Mouse (Mus musculus) heart, adult 2 months (tissue): ENCODE measurements around the gene Tnfrsf12a. TPM values are rescaled to one million over a fixed set of nuclear protein-coding genes. Genes with fewer than 3 reads are reported as not detected.

Experiments
- DNase-seq, 2 experiments: peaks; one replicate each; pipeline ENCODE4 v3.0.0; 2021
- H3K27ac ChIP-seq: fragments of 200-600 bp; 2 replicates; pipeline ENCODE4 v1.8.1; 2022
- H3K27me3 ChIP-seq: fragments of 200-500 bp; 2 replicates; pipeline ENCODE4 v1.6.1; 2012; ENCODE audit warnings: mild to moderate bottlenecking, low read length, inconsistent platforms, mixed read lengths; ENCODE audit not compliant: control insufficient read depth, insufficient read depth
- H3K36me3 ChIP-seq: fragments of 200-500 bp; 2 replicates; pipeline ENCODE4 v1.6.1; 2012; ENCODE audit warnings: low read length, inconsistent platforms; ENCODE audit not compliant: control insufficient read depth, insufficient read depth
- H3K4me1 ChIP-seq: fragments of 200-500 bp; 2 replicates; pipeline ENCODE4 v1.6.1; 2011; ENCODE audit warnings: low read length; ENCODE audit not compliant: control insufficient read depth, insufficient read depth
- H3K4me3 ChIP-seq: fragments of 200-600 bp; 2 replicates; pipeline ENCODE4 v1.8.1; 2022
- H3K79me2 ChIP-seq: fragments of 200-500 bp; replicated peaks from 2 replicates; pipeline ENCODE4 v1.6.1; 2012; ENCODE audit warnings: mild to moderate bottlenecking, inconsistent platforms, low read length, moderate library complexity, mixed read lengths; ENCODE audit not compliant: control insufficient read depth, insufficient read depth
- H3K9ac ChIP-seq: fragments of 200-500 bp; 2 replicates; pipeline ENCODE4 v1.6.1; 2012; ENCODE audit warnings: low read depth, mild to moderate bottlenecking, control low read depth, inconsistent platforms, low read length, mixed read lengths
- CTCF ChIP-seq: fragments of 200-600 bp; IDR thresholded peaks from 2 replicates; pipeline ENCODE4 v1.8.1; 2022; ENCODE audit warnings: antibody characterized with exemption, mild to moderate bottlenecking, moderate library complexity
- EP300 ChIP-seq: fragments of 200-500 bp; IDR thresholded peaks from 2 replicates; pipeline ENCODE4 v1.6.1; 2011; ENCODE audit warnings: low read depth, low read length, control low read depth; ENCODE audit not compliant: insufficient read depth
- POLR2A ChIP-seq: fragments of 200-500 bp; IDR thresholded peaks from 2 replicates; pipeline ENCODE4 v1.6.1; 2011; ENCODE audit warnings: mild to moderate bottlenecking, low read depth, low read length, control low read depth; ENCODE audit not compliant: insufficient read depth
- WGBS: fragments of 180-500 bp; shearing (Covaris S2); methylation state at CpG from one replicate; pipeline ENCODE4 v1.1.7; 2018; 5-methylcytosine and 5-hydroxymethylcytosine counted together
- intact Hi-C: fragments of 180-260 bp; cut with DNase I; formaldehyde crosslinking; loops from one replicate; pipeline ENCODE4 v1.15.1; 2025
- polyA plus RNA-seq: library from polyadenylated mRNA; depleted of rRNA; stranded (reverse); fragments of >200 nt; gene quantifications from 2 replicates; pipeline ENCODE4 v1.2.3, GENCODE M21; 2012
- total RNA-seq, 2 experiments: library from RNA; stranded (reverse); gene quantifications; 2 replicates each; pipeline ENCODE4 v1.2.3; 2021

Gene Tnfrsf12a
- total and polyA plus RNA-seq, 3 experiments: 37.9 to 82.5 (median 80.1) TPM

DNA sequence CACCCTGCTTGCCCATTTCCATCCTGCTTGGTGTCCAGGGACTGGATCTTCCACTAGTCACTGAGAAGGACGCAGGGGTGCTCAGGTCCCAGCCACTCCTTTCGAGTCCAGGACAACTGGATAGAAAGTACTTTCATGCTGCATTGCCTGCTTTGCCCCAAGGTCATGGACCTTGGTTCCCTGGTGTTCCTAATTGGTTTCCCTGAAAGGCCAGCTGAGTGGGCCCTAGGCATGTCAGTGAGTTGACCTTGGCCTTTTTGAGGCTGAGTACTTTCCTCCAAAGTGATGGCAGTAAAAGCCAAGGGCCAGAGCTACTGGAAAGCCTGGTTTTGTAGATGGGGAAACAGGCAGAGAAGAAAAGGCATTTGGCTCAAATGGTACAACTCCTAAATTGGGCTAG lies 44.6 kb upstream of the Tnfrsf12a start:
- no peak for DNase-seq
- WGBS: 93% methylated on average over 2 of the region's 2 CpGs

DNA sequence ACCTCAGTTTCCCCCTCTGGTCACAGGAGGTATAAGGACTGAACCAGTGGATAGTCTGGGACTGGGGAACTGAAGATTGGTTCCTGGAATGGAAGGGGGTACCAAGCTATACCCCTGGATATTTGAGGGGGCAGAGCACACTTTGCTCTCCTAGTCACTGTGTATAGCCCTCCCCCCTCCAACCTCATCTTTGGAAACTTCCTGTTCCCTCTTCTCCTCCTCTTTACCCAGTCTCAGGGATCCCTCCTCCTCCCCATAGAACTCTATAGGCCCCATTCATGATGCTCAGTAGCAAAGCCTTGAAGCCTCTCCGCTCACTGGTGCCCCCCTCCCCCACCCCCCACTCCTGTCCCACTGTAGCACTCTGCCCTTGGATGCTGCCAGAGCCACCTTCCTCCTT lies 42.2 kb upstream of the Tnfrsf12a start:
- DNase-seq: no peak
- Histone ChIP-seq H3K79me2 (no peaks in the 10 kb centered on the region), H3K27me3 (no peaks in the 10 kb centered on the region), H3K9ac (no peak overlapping the region), H3K36me3 (no peaks in the 10 kb centered on the region), H3K4me3 (no peak overlapping the region), H3K27ac (no peak overlapping the region), H3K4me1 (no peaks in the 10 kb centered on the region)
- no peak for TF ChIP-seq POLR2A
- TF ChIP-seq EP300: no peak
- TF ChIP-seq CTCF: no peak
- intact Hi-C loops: no loop called here
- 29% methylated on average over 1 of the region's 1 CpGs for WGBS

More for the DNA sequence above, 44.6 kb upstream of the Tnfrsf12a start:
- no peaks in the 10 kb centered on the region for H3K27me3 ChIP-seq
- H3K9ac ChIP-seq: no peak overlapping the region
- H3K4me3 ChIP-seq: no peak overlapping the region
- intact Hi-C loops: no loop called here
- H3K4me1 ChIP-seq: peaks cover 3% of the 10 kb centered on the region
- TF ChIP-seq POLR2A (no peak), EP300 (no peak), CTCF (no peak)
- H3K36me3 ChIP-seq: no peaks in the 10 kb centered on the region
- no peaks in the 10 kb centered on the region for H3K79me2 ChIP-seq
- no peak overlapping the region for H3K27ac ChIP-seq

DNA sequence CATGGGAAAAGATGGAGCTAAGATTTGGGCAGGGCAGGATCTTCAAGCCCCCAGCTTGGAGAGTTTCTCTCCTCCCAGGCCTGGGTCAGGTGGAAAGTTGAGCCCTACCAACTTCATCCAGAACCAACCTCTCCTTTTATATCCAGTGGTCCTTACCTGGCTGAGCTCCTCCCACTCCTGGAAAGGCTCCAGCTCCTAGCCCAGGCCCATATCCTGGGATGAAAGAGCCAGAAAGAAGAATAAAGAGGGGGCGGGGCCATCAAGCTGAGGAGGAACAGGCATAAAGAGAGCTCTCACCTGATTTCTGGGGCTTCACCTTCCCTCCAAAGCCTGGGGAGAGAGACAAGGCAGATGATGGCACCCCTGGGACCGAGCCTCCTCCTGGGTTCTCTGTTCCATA lies 39.7 kb upstream of the Tnfrsf12a start:
- WGBS: 56% methylated on average over 2 of the region's 2 CpGs
- intact Hi-C loops: no loop called here
- Histone ChIP-seq H3K79me2 (no peaks in the 10 kb centered on the region), H3K36me3 (no peaks in the 10 kb centered on the region), H3K27me3 (no peaks in the 10 kb centered on the region), H3K27ac (no peak overlapping the region), H3K9ac (no peak overlapping the region), H3K4me3 (no peak overlapping the region), H3K4me1 (no peaks in the 10 kb centered on the region)
- TF ChIP-seq EP300 (no peak), POLR2A (no peak)
- no peak for DNase-seq

DNA sequence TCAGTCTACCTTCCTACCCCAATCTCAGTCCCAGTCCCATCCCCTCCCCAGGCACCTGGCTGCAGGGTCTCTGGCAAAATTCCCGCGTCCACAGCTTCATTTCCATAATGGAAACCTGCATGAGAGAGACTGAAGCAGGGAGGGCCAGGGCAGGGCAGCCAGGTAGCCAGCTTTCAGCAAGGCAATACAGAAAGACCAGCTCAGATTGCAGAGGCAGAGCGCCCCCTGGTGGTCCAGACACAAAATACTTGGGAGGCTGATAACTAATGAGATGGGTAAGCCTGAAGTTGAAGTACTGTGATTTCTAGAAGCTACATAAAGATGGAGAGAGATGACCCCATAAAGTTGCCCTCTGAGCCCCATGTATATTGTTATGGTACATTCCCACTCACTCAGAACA lies 28.9 kb upstream of the Tnfrsf12a start:
- Histone ChIP-seq H3K27me3 (no peaks in the 10 kb centered on the region), H3K4me1 (no peaks in the 10 kb centered on the region), H3K36me3 (no peaks in the 10 kb centered on the region), H3K9ac (no peak overlapping the region), H3K79me2 (no peaks in the 10 kb centered on the region), H3K4me3 (no peak overlapping the region), H3K27ac (no peak overlapping the region)
- TF ChIP-seq CTCF: peak; percentile 96
- TF ChIP-seq POLR2A: no peak
- peak; percentile 64 to 81 for DNase-seq
- WGBS: 4% methylated on average over 3 of the region's 3 CpGs
- intact Hi-C loops: loop anchor here (2.0 kb wide), 1 partner anchor 45 kb away; the partner anchor contains the start of gene Bicdl2

DNA sequence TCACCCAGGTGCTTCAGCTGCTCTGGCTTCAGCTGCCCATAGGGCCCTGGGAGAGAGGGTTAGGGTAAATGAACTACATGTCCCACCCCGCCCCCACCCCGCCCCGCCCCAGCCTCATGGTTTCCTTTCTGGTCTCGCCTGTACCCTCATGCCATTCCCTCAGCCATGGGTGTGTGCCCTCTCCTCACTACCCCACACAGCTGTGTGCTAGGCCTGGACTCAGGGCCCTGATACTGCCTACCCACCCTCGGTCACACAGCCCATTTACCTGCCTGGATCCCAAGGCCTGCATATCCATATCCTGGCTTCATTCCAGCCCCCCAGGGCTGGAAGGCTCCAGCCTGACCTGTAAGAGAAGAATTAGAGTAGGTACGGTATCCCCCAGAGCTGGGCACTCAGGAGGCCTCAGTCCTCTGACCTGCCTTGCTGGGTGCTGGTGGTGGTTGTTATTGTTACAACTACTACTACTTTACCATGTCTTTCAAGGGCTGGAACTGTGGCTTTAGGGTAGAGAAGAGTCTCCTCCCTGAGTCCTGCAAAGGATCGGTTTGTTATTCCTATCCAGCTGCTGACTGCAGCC lies 28.3 kb upstream of the Tnfrsf12a start:
- intact Hi-C loops: loop anchor here (2.0 kb wide), 2 partner anchors 45 to 135 kb away; partner anchors contain the start of gene Bicdl2
- no peak overlapping the region for H3K9ac ChIP-seq
- no peaks in the 10 kb centered on the region for H3K79me2 ChIP-seq
- 83% methylated on average over 7 of the region's 7 CpGs for WGBS
- no peaks in the 10 kb centered on the region for H3K27me3 ChIP-seq
- H3K27ac ChIP-seq: no peak overlapping the region
- TF ChIP-seq CTCF: no peak
- no peak for TF ChIP-seq POLR2A
- no peak for TF ChIP-seq EP300
- DNase-seq: no peak
- no peaks in the 10 kb centered on the region for H3K4me1 ChIP-seq
- no peak overlapping the region for H3K4me3 ChIP-seq
- H3K36me3 ChIP-seq: no peaks in the 10 kb centered on the region

DNA sequence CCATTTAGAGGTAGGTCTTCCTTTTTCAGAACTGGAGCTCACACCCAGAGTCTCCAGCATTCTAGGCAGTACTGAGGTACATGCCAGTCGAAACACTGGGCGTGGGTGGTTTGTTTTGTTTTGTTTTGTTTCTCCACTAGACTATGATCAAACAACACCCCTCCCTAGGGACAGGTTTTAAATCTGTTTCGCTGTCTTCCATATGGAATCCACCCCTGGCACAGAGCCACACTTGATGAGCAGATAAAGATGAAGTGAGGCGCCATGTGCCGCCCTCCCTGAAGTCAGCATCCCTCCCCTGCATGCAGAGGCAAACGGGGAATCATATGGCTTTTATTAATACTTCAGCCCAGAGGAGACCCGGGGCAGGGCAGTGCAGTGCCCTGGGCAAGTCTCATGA lies 27.5 kb upstream of the Tnfrsf12a start:
- H3K9ac ChIP-seq: no peak overlapping the region
- no peaks in the 10 kb centered on the region for H3K36me3 ChIP-seq
- peaks cover 2% of the 10 kb centered on the region; the same call in 1 of the 2 replicates for H3K4me1 ChIP-seq
- TF ChIP-seq EP300 (no peak), CTCF (no peak), POLR2A (no peak)
- 44% methylated on average over 7 of the region's 7 CpGs for WGBS
- DNase-seq: no peak
- no peak overlapping the region for H3K4me3 ChIP-seq
- H3K27ac ChIP-seq: no peak overlapping the region
- intact Hi-C loops: loop anchor here (2.0 kb wide), 1 partner anchor 134 kb away; no protein-coding TSS in a partner anchor
- H3K27me3 ChIP-seq: no peaks in the 10 kb centered on the region
- H3K79me2 ChIP-seq: no peaks in the 10 kb centered on the region
